Mouse (Mus musculus) mouse trophoblast stem cell (cell line): ENCODE measurements around the gene Clcn2.

Experiments used
- in situ Hi-C, 2 experiments: fragments of 300-500 bp; cut with MseI, MboI; formaldehyde crosslinking; loops; 2 replicates in 1 of 2; 3 replicates in 1 of 2; pipeline ENCODE4 v1.15.1; 2025

Clcn2 gene

GRCm38 (mm10) chr16:20722736-20723135, 5.2 kb upstream of the Clcn2 start:
- in situ Hi-C loops: no loop called here

DNA sequence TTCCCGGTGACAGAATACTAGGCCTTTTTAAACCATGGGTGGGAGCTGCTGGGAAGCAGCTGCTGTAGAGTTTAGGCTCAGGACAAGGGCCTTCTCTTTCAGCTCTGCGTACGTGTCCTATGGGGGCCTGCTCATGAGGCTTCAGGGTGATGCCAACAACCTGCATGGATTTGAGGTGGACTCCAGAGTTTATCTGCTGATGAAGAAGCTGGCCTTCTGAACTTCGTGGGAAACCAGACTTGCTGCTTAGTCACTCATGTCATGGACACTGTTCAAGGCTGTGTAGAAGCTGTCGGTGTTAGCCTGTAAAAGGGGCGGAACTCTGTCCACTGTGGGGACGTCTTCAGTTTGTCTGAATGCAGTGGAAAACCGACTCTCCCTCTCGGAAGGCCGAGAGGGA, 4.3 kb upstream of the Clcn2 start:
- in situ Hi-C loops: no loop called here

DNA sequence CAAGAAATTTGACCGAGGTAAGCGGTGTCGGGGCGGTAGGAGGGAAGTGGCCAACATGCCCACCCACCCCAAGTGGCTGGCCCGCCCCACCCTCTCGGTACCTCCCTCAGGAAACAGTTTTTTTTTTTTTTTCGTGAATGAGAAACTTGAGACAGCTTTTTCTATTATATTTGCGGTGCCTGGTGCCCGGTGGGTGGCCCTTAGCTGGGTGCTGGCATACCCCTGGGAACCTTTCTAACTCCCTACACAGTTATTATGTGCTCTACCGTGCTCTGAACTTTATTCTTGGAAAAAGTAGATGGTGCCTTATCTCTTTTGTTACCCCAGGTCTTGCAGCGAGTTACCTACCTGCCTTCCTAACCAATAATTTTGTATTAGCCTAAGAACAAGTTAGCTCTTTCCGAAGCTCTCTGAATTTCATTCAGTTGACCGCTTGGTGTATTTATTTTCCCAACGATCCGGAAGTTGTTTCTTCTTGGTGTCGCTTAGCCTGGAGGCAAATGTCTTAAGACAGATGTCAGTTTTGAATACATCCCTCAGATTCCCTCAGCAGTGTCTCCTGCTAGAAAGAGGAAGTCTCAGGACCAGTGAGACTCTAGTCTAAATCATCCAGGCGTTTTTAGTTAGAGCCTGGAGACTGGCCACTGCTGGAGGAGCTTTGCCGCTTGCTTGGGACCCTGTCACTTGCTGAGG, 578 bp upstream of the Clcn2 start:
- in situ Hi-C loops: no loop called here

GRCm38 (mm10) chr16:20716841-20717180, 735 bp downstream of the Clcn2 start:
- in situ Hi-C loops: no loop called here

GRCm38 (mm10) chr16:20715976-20716840, 1.3 kb downstream of the Clcn2 start:
- in situ Hi-C loops: no loop called here

GRCm38 (mm10) chr16:20715566-20715965, 2.0 kb downstream of the Clcn2 start:
- in situ Hi-C loops: no loop called here

- in situ Hi-C loops: no loop called here
Observed at GRCm38 (mm10) chr16:20715161-20715560, 2.4 kb downstream of the Clcn2 start.

DNA sequence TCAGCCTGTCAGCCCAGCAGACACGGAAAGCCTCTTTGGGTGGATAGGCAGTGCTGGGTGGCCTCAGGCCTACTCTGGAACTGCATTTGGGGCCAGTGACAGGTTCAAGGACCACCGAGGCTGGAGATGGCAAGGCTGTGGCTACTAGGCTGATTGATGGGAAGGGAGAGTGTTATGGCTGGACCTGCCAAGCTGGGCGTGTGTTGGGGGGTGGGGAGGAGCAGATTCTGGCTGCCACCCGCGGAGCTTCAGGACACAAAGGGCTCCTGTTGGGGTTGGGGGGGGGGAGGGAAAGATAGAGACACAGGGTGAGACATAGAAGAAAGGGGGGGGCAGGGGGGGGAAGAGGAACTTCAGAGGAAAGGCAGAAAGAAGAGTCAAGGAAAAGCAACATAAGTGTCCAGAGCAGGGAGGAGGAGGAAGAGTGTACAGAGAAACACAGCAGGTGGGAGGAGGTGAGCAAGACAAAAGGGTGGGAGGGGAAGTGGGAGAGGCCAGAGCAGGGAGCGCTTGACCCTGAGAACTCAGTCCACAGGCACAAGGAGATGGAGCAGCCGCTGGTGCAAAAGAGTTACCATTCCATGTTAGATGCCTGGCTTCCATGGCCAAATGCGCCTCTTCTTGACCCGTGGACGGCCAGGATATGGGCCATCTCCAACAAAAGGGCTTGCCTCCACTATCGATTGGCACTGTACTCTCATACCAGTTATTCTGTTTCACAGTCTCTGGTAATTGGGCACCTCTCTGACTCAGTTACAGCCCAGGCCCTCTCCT, 3.1 kb downstream of the Clcn2 start:
- in situ Hi-C loops: no loop called here

GRCm38 (mm10) chr16:20712889-20713288, 4.7 kb downstream of the Clcn2 start:
- in situ Hi-C loops: no loop called here

GRCm38 (mm10) chr16:20712190-20712589, 5.4 kb downstream of the Clcn2 start:
- in situ Hi-C loops: no loop called here

- in situ Hi-C loops: no loop called here
Observed at GRCm38 (mm10) chr16:20710810-20711209, 6.7 kb downstream of the Clcn2 start.

DNA sequence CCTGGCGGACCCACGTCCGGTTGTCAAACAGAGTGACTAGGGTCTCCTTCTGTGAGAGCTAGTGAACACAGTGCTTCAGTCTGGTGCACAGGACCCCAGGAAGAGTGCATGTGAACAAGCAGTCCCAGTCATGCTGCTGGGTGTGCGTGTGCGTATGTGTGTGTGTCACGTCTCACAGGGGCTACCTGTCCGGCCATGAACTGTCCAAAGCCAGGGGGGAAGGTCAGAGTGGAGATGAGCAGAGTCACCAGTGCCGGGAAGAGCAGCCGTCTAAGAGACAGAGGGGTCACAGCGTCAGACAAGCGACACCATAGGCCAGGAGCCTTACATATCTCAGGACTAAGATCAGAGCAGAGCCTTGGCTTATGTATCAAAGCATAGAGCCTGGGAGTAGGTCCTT, 7.2 kb downstream of the Clcn2 start:
- in situ Hi-C loops: no loop called here

DNA sequence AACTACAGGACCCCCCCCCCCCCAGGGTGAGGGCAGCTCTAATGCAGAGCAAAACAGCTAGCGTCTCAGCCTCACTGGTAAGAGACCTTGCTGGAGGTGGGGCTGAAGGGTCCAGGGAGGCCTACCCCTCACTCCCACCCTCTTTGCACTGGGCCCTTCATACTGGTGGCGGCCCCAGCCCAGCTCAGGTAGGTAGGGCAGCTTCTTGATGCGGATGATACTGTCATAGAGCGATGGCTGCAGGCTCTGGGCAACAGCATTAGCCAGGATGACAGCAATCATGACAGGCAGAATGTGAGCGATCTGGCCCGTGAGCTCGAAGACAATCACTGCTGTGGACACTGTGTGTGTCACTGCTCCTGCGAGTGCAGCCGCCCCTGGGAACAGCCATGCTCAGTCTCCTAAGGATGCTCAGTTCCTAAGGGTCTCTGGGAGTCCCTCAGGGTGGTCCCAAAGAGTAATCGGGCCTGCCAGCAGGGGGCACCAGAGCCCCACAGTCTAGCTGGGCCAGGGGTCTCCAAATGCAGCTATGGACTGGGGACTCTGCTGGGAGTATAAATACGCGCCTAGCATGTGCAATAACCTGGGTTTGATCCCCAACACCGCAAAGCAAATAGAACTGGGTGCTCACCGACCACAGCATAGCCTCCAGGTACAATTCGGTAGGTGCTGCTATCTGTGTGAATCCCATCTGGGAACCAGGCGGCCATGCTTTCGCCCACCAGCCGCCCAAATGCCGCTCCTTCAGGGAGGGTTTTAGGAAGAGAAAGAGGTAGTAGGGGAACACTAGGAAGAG, 8.4 kb downstream of the Clcn2 start:
- in situ Hi-C loops: no loop called here

- in situ Hi-C loops: no loop called here
Observed at GRCm38 (mm10) chr16:20708220-20708938, 9.2 kb downstream of the Clcn2 start.

DNA sequence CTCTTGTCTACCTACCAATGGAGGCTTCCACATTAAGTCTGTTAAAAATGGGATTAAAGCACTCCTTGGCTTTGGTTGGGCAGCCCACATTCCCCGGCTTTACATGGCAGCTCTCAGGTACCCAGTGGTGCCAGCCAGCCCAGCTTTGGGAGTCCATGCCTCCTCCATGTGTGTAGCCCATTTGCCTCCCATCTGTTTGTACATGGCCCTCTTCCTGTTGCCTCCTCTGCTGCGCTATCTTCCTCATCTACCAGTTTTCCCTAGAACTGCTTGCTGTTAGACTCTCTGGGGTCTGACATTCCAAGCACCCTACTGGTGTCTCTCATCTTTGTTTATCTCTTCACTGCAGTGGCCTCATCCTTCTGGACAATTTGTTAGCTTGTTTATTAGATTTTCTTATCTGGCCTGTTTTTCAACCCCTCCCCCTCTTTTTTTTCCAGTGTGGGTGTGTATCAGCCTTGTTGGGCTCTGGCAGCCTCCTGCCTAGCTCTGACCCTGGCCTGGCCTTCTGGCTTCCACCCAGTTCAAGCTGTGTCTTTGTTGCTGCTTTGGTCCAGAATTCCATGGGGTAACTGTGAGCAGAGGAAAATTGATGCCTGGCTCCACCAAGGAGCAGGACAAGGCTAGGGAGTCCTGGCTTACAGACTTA, 11.0 kb downstream of the Clcn2 start:
- in situ Hi-C loops: no loop called here

- in situ Hi-C loops: no loop called here
Observed at GRCm38 (mm10) chr16:20705786-20706185, 11.8 kb downstream of the Clcn2 start.

- in situ Hi-C loops: no loop called here
Observed at GRCm38 (mm10) chr16:20703699-20704400, 13.7 kb downstream of the Clcn2 start.

DNA sequence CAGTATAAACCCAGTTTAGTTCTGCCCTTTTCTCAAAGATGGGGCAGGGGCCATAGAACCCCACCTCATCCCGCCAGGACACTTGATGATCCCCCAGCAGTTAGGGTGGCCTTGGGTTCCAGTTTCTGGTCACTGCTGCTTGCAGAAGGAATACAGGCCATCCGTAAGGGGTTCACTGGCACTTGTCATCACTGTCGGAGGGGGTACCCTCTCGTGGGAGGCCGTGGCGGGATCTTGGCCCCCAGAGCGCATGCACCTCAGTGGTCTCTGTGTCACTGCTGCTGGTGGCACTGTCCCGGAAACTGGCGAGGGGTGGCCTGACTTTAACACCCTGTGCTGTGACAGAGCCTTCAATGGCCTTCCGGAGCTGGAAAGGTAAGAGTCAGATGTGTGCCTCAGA, 14.5 kb downstream of the Clcn2 start:
- in situ Hi-C loops: no loop called here

GRCm38 (mm10) chr16:20702522-20702893, 15.0 kb downstream of the Clcn2 start:
- in situ Hi-C loops: no loop called here
